Comparison of ENCODE assay signal across 10 mouse cellular contexts in the genomic region with DNA sequence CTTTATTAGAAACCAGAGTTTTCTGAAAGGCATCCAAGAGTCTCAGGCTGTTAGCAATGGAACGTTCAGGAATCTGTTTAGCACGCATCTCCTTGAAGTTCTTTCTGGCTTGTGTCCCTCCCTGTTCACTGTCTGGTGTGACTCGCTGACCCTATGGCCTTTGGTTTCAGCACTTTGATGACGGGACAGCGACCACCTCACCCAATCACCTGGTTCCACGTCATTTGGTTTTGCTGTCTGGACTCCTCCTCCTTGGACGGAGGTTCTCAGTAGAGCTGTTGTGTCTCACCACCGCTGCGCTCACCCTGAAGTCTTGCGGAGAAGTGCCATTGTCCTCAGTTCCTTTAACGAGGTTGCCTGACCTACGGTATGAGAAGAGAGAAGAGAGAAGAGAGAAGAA. TPM values are rescaled to one million over a fixed set of nuclear protein-coding genes. Genes with fewer than 3 reads are reported as not detected.
DNase-seq lines count a peak whose midpoint lies in the region; ATAC-seq and TF ChIP-seq lines count a peak whose summit lies in the region.
"Had no signal": no experiment of that assay in that cellular context is flagged by ENCODE, and none has a peak within 500 bp of the region (broad histone marks: within the 10 kb centered on the region; RNA-seq: fewer than 3 reads in every experiment).

No protein-coding gene starts in this region.

- 1% methylated on average over 12 of the region's 12 CpGs for WGBS in heart, embryonic 12.5 days
- 1% methylated on average over 12 of the region's 12 CpGs for WGBS in intestine, embryonic 16.5 days
- WGBS in forebrain, embryonic 12.5 days, result 17% methylated on average over 12 of the region's 12 CpGs
- 15% methylated on average over 12 of the region's 12 CpGs for WGBS in forebrain, embryonic 11.5 days

- H3K9me3 ChIP-seq in heart, embryonic 12.5 days (replicated peaks), result no peaks in the 10 kb centered on the region; the same call in 1 of the 2 replicates
- H3K9me3 ChIP-seq in intestine, embryonic 16.5 days (ENCODE audit: control insufficient read depth, low read length), result no peaks in the 10 kb centered on the region
- no peaks in the 10 kb centered on the region for H3K9me3 ChIP-seq in forebrain, embryonic 12.5 days
- no peaks in the 10 kb centered on the region for H3K9me3 ChIP-seq in forebrain, embryonic 11.5 days (ENCODE audit: control insufficient read depth, low read length)

- H3K9ac ChIP-seq in heart, embryonic 12.5 days, result no peak overlapping the region
- no peak overlapping the region for H3K9ac ChIP-seq in intestine, embryonic 16.5 days (ENCODE audit: low read depth, low read length)
- H3K9ac ChIP-seq in forebrain, embryonic 12.5 days, result no peak overlapping the region
- no peak overlapping the region for H3K9ac ChIP-seq in forebrain, embryonic 11.5 days (ENCODE audit: low read length)

- H3K27me3 ChIP-seq in heart, embryonic 12.5 days (replicated peaks), result peaks cover 47% of the 10 kb centered on the region
- H3K27me3 ChIP-seq in intestine, embryonic 16.5 days (replicated peaks; ENCODE audit: control insufficient read depth, insufficient read depth, low read length), result peaks cover 19% of the 10 kb centered on the region
- H3K27me3 ChIP-seq in forebrain, embryonic 12.5 days, result no peaks in the 10 kb centered on the region; the same call in 1 of the 2 replicates
- H3K27me3 ChIP-seq in forebrain, embryonic 11.5 days (ENCODE audit: control insufficient read depth, insufficient read depth, low read length), result no peaks in the 10 kb centered on the region

- H3K36me3 ChIP-seq in heart, embryonic 12.5 days, result no peaks in the 10 kb centered on the region
- no peaks in the 10 kb centered on the region for H3K36me3 ChIP-seq in intestine, embryonic 16.5 days (ENCODE audit: control insufficient read depth, insufficient read depth, low read length)
- peaks cover 65% of the 10 kb centered on the region for H3K36me3 ChIP-seq in forebrain, embryonic 12.5 days (replicated peaks)
- peaks cover 9% of the 10 kb centered on the region; the same call in 1 of the 2 replicates for H3K36me3 ChIP-seq in forebrain, embryonic 11.5 days (ENCODE audit: control insufficient read depth, insufficient read depth, low read length)

- intact Hi-C loops in heart, postnatal 10 days (cut with DNase I), result no loop called here
- intact Hi-C loops in left cerebral cortex, adult 2 months (cut with DNase I), result no loop called here

- DNase-seq in heart, postnatal 10 days, result peak; percentile 29 to 47
- peak; percentile 66 for DNase-seq in NIH3T3 (ENCODE audit: low read depth)
- peak; percentile 59 to 67 for DNase-seq in lung, postnatal 4 days
- no peak for DNase-seq in left cerebral cortex, adult 2 months (ENCODE audit: extremely low spot score in 1 of 2, low spot score in 2 of 2)
- no peak for DNase-seq in forebrain, embryonic 11.5 days (ENCODE audit: low spot score)
- DNase-seq: cerebellum, postnatal 36 days had no signal

- H3K27ac ChIP-seq in heart, embryonic 12.5 days (ENCODE audit: poor library complexity, severe bottlenecking), result no peak overlapping the region
- no peak overlapping the region for H3K27ac ChIP-seq in intestine, embryonic 16.5 days (ENCODE audit: low read length)
- no peak overlapping the region for H3K27ac ChIP-seq in forebrain, embryonic 12.5 days
- H3K27ac ChIP-seq in left cerebral cortex, adult 2 months, result no peak overlapping the region
- no peak overlapping the region for H3K27ac ChIP-seq in forebrain, embryonic 11.5 days (ENCODE audit: low read depth, low read length)

- no peak for TF ChIP-seq CTCF in left cerebral cortex, adult 2 months (IDR thresholded peaks at IDR 0.05)

- ATAC-seq in heart, embryonic 12.5 days (ENCODE audit: insufficient number of reproducible peaks, low FRiP score), result no peak
- ATAC-seq in intestine, embryonic 16.5 days, result peak; percentile 38; the same call in 1 of the 2 replicates
- no peak for ATAC-seq in forebrain, embryonic 12.5 days (ENCODE audit: low FRiP score)
- no peak for ATAC-seq in forebrain, embryonic 11.5 days (replicated peaks; ENCODE audit: low FRiP score)

- no peaks in the 10 kb centered on the region for H3K4me1 ChIP-seq in heart, embryonic 12.5 days (replicated peaks)
- no peaks in the 10 kb centered on the region for H3K4me1 ChIP-seq in intestine, embryonic 16.5 days (ENCODE audit: control insufficient read depth, insufficient read depth, low read length)
- no peaks in the 10 kb centered on the region for H3K4me1 ChIP-seq in forebrain, embryonic 12.5 days
- no peaks in the 10 kb centered on the region; the same call in 1 of the 2 replicates for H3K4me1 ChIP-seq in forebrain, embryonic 11.5 days (replicated peaks; ENCODE audit: control insufficient read depth, insufficient read depth, low read length)

- H3K4me3 ChIP-seq in heart, embryonic 12.5 days, result no peak overlapping the region
- no peak overlapping the region for H3K4me3 ChIP-seq in intestine, embryonic 16.5 days (ENCODE audit: low read length)
- H3K4me3 ChIP-seq in forebrain, embryonic 12.5 days (replicated peaks), result no peak overlapping the region
- no peak overlapping the region for H3K4me3 ChIP-seq in left cerebral cortex, adult 2 months
- H3K4me3 ChIP-seq in forebrain, embryonic 11.5 days (ENCODE audit: low read depth, low read length), result no peak overlapping the region

- no peak overlapping the region for H3K4me2 ChIP-seq in heart, embryonic 12.5 days
- H3K4me2 ChIP-seq in intestine, embryonic 16.5 days (ENCODE audit: low read depth, low read length), result no peak overlapping the region
- no peak overlapping the region for H3K4me2 ChIP-seq in forebrain, embryonic 12.5 days
- H3K4me2 ChIP-seq in forebrain, embryonic 11.5 days (ENCODE audit: low read depth, low read length, severe bottlenecking), result no peak overlapping the region

RNA-seq across cellular contexts. Expression of gene Nr2e1, which starts 21.2 kb away (rescaled TPM):
- total RNA-seq in heart, postnatal 10 days (2021), result not detected
- 0.08 TPM in 1 of 2 replicates, not detected in the other for polyA plus RNA-seq in heart, embryonic 12.5 days (2016; fragmentation: Nextera tagmentation; extraction: Ambion mirVana)
- not detected in 2 replicates for polyA plus RNA-seq in intestine, embryonic 16.5 days (2015; fragmentation: Nextera tagmentation; extraction: Ambion mirVana)
- polyA plus RNA-seq in forebrain, embryonic 12.5 days (2016; fragmentation: Nextera tagmentation; extraction: Ambion mirVana), result 104 TPM in 2 replicates
- total RNA-seq in left cerebral cortex, adult 2 months (2021), result 10 to 100 TPM; 10.9 to 14.1 TPM
- 117 and 119 TPM in 2 replicates for polyA plus RNA-seq in forebrain, embryonic 11.5 days (2014; fragmentation: Nextera tagmentation; extraction: Ambion mirVana)
- polyA plus RNA-seq: neural tube, embryonic 14.5 days had no signal

RNA-seq across cellular contexts. Expression of gene Ostm1, which starts 21.4 kb away (rescaled TPM):
- 10 to 100 TPM; 19.6 to 20.1 TPM for total RNA-seq in heart, postnatal 10 days (2021)
- 28.5 and 28.6 TPM in 2 replicates for polyA plus RNA-seq in heart, embryonic 12.5 days (2016; fragmentation: Nextera tagmentation; extraction: Ambion mirVana)
- polyA plus RNA-seq in intestine, embryonic 16.5 days (2015; fragmentation: Nextera tagmentation; extraction: Ambion mirVana), result 17.0 and 19.4 TPM in 2 replicates
- 63.1 and 65.4 TPM in 2 replicates for polyA plus RNA-seq in forebrain, embryonic 12.5 days (2016; fragmentation: Nextera tagmentation; extraction: Ambion mirVana)
- total RNA-seq in left cerebral cortex, adult 2 months (2021), result 10 to 100 TPM; 47.0 to 52.3 TPM
- polyA plus RNA-seq in forebrain, embryonic 11.5 days (2014; fragmentation: Nextera tagmentation; extraction: Ambion mirVana), result 54.6 and 59.0 TPM in 2 replicates

Comparison
In these comparisons a context has a peak if more than half of its experiments do, and no peak if none do; other contexts are left out.
1. DNase-seq: peak in heart, postnatal 10 days (2 of 2), NIH3T3 (single experiment) and lung, postnatal 4 days (2 of 2); none in left cerebral cortex, adult 2 months (0 of 2) and forebrain, embryonic 11.5 days (single experiment).
2. RNA of gene Nr2e1, which starts 21.2 kb away (polyA plus RNA-seq): 117 to 119 TPM in forebrain, embryonic 11.5 days and 104 TPM in forebrain, embryonic 12.5 days; 0.08 TPM in heart, embryonic 12.5 days and not detected in intestine, embryonic 16.5 days; every median in the first group is over 10 times any median in the second.